Mouse (Mus musculus) MEL (cell line): ENCODE measurements at regions not wholly inside any gene's neighbourhood (a gene's known extent, or its start where the extent isn't known, plus 50 kb on each side); places are given as distances from the start of the nearest gene placed in this dataset.

Experiments
- DNase-seq: peaks from one replicate; pipeline ENCODE4 v3.0.0; 2011; ENCODE audit warnings: low read depth, low spot score
- H3K27ac ChIP-seq: 2 replicates; pipeline ENCODE4 v1.5.1; 2012; ENCODE audit warnings: low read depth, mild to moderate bottlenecking, control low read depth, low read length, moderate library complexity; ENCODE audit not compliant: control insufficient read depth
- H3K27me3 ChIP-seq, 2 experiments: fragments of 150-350 bp in 1 of 2; sonication (generic) in 1 of 2; 2 replicates each; pipeline ENCODE4 v1.6.1; 2012; ENCODE audit warnings: low read length in 2 of 2, mild to moderate bottlenecking in 2 of 2, improper control_type of control experiment in 1 of 2, moderate library complexity in 1 of 2; ENCODE audit not compliant: insufficient read depth in 2 of 2, control insufficient read depth in 1 of 2
- H3K36me3 ChIP-seq, 2 experiments: 2 replicates each; pipeline ENCODE4 v1.6.1; 2012 to 2014; ENCODE audit warnings: low read length in 2 of 2, improper control_type of control experiment in 1 of 2, inconsistent platforms in 1 of 2, mild to moderate bottlenecking in 1 of 2; ENCODE audit not compliant: insufficient read depth in 2 of 2, control insufficient read depth in 1 of 2
- H3K4me1 ChIP-seq, 2 experiments: fragments of 150-350 bp in 1 of 2; sonication (generic) in 1 of 2; 2 replicates each; pipeline ENCODE4 v1.6.1; 2012; ENCODE audit warnings: low read length in 2 of 2, improper control_type of control experiment in 1 of 2, mild to moderate bottlenecking in 1 of 2; ENCODE audit not compliant: insufficient read depth in 2 of 2, control insufficient read depth in 1 of 2
- H3K4me3 ChIP-seq, 2 experiments: fragments of 150-350 bp in 1 of 2; sonication (generic) in 1 of 2; 2 replicates each; pipeline ENCODE4 v1.5.1; 2012; ENCODE audit warnings: low read depth in 2 of 2, low read length in 2 of 2, mild to moderate bottlenecking in 2 of 2, moderate library complexity in 2 of 2, control low read depth in 1 of 2, improper control_type of control experiment in 1 of 2; ENCODE audit not compliant: control insufficient read depth in 1 of 2, insufficient read depth in 1 of 2
- H3K79me2 ChIP-seq: 2 replicates; pipeline ENCODE4 v1.6.1; 2012; ENCODE audit warnings: mild to moderate bottlenecking, low read length, moderate library complexity; ENCODE audit not compliant: control insufficient read depth, poor library complexity, insufficient read depth
- H3K9ac ChIP-seq: 2 replicates; pipeline ENCODE4 v1.6.1; 2012; ENCODE audit warnings: low read depth, mild to moderate bottlenecking, control low read depth, low read length, moderate library complexity; ENCODE audit not compliant: control insufficient read depth, poor library complexity, severe bottlenecking
- H3K9me3 ChIP-seq: fragments of 150-350 bp; sonication (generic); replicated peaks from 2 replicates; pipeline ENCODE4 v1.6.1; 2012; ENCODE audit warnings: mild to moderate bottlenecking, low read length, improper control_type of control experiment, moderate library complexity; ENCODE audit not compliant: insufficient read depth
- BHLHE40 ChIP-seq: IDR thresholded peaks from 2 replicates; pipeline ENCODE4 v1.6.1; 2012; ENCODE audit warnings: low read depth, mild to moderate bottlenecking, inconsistent platforms, low read length, improper control_type of control experiment, borderline replicate concordance
- CTCF ChIP-seq, 3 experiments: IDR thresholded peaks in 2 of 3; conservative IDR thresholded peaks in 1 of 3; 2 replicates each; pipeline ENCODE4 v1.5.1; 2011 to 2012; ENCODE audit warnings: low read length in 3 of 3, low read depth in 2 of 3, mild to moderate bottlenecking in 2 of 3, improper control_type of control experiment in 1 of 3, inconsistent platforms in 1 of 3, mixed read lengths in 1 of 3, moderate library complexity in 1 of 3; ENCODE audit not compliant: control insufficient read depth in 1 of 3, insufficient read depth in 1 of 3, poor library complexity in 1 of 3, severe bottlenecking in 1 of 3
- E2F4 ChIP-seq: IDR thresholded peaks from 2 replicates; pipeline ENCODE4 v1.6.1; 2011; ENCODE audit warnings: low read depth, low read length, improper control_type of control experiment, borderline replicate concordance
- ELF1 ChIP-seq: IDR thresholded peaks from 2 replicates; pipeline ENCODE4 v1.6.1; 2014; ENCODE audit warnings: low read depth, mild to moderate bottlenecking, inconsistent platforms, low read length, improper control_type of control experiment, moderate library complexity
- ETS1 ChIP-seq: IDR thresholded peaks from 2 replicates; pipeline ENCODE4 v1.6.1; 2012; ENCODE audit warnings: low read depth, mild to moderate bottlenecking, inconsistent platforms, low read length, improper control_type of control experiment, moderate library complexity
- GABPA ChIP-seq: IDR thresholded peaks from 2 replicates; pipeline ENCODE4 v1.6.1; 2012; ENCODE audit warnings: low read depth, mild to moderate bottlenecking, inconsistent platforms, low read length, improper control_type of control experiment, moderate library complexity
- HCFC1 ChIP-seq: IDR thresholded peaks from 2 replicates; pipeline ENCODE4 v1.6.1; 2012; ENCODE audit warnings: low read depth, mild to moderate bottlenecking, inconsistent platforms, low read length, improper control_type of control experiment, moderate library complexity
- KAT2A ChIP-seq: conservative IDR thresholded peaks from 2 replicates; pipeline ENCODE4 v1.6.1; 2012; ENCODE audit warnings: low read depth, low read length, improper control_type of control experiment, inconsistent platforms
- MAX ChIP-seq: IDR thresholded peaks from 2 replicates; pipeline ENCODE4 v1.6.1; 2011; ENCODE audit warnings: low read length, improper control_type of control experiment
- MXI1 ChIP-seq: IDR thresholded peaks from 2 replicates; pipeline ENCODE4 v1.6.1; 2011; ENCODE audit warnings: mild to moderate bottlenecking, low read depth, low read length, improper control_type of control experiment
- MYB ChIP-seq: IDR thresholded peaks from 2 replicates; pipeline ENCODE4 v1.6.1; 2011; ENCODE audit warnings: mild to moderate bottlenecking, low read depth, low read length, improper control_type of control experiment
- MYC ChIP-seq: IDR thresholded peaks from 2 replicates; pipeline ENCODE4 v1.6.1; 2011; ENCODE audit warnings: low read depth, mild to moderate bottlenecking, low read length, improper control_type of control experiment, moderate library complexity
- NRF1 ChIP-seq: IDR thresholded peaks from 2 replicates; pipeline ENCODE4 v1.6.1; 2014; ENCODE audit warnings: low read depth, mild to moderate bottlenecking, inconsistent platforms, low read length, improper control_type of control experiment, moderate library complexity; ENCODE audit not compliant: poor library complexity, insufficient read depth, severe bottlenecking
- POLR2A ChIP-seq, 2 experiments: IDR thresholded peaks; 2 replicates each; pipeline ENCODE4 v1.6.1; 2011 to 2012; ENCODE audit warnings: low read length in 2 of 2, mild to moderate bottlenecking in 2 of 2, control low read depth in 1 of 2, improper control_type of control experiment in 1 of 2, low read depth in 1 of 2, moderate library complexity in 1 of 2; ENCODE audit not compliant: control insufficient read depth in 1 of 2, insufficient read depth in 1 of 2, poor library complexity in 1 of 2
- POLR2AphosphoS5 ChIP-seq: IDR thresholded peaks from 2 replicates; pipeline ENCODE4 v1.6.1; 2012; ENCODE audit warnings: low read depth, borderline replicate concordance, mild to moderate bottlenecking, inconsistent platforms, low read length, moderate library complexity, mixed read lengths
- SIN3A ChIP-seq: IDR thresholded peaks from 2 replicates; pipeline ENCODE4 v1.6.1; 2012; ENCODE audit warnings: low read length, improper control_type of control experiment, inconsistent platforms
- TBP ChIP-seq: IDR thresholded peaks from 2 replicates; pipeline ENCODE4 v1.8.0; 2011; ENCODE audit warnings: low read depth, low read length, improper control_type of control experiment
- TCF12 ChIP-seq: IDR thresholded peaks from 2 replicates; pipeline ENCODE4 v1.6.1; 2014; ENCODE audit warnings: low read depth, mild to moderate bottlenecking, inconsistent platforms, low read length, improper control_type of control experiment, moderate library complexity
- USF1 ChIP-seq: IDR thresholded peaks from 2 replicates; pipeline ENCODE4 v1.6.1; 2014; ENCODE audit warnings: low read depth, mild to moderate bottlenecking, inconsistent platforms, low read length, improper control_type of control experiment, moderate library complexity
- ZMIZ1 ChIP-seq: IDR thresholded peaks from 2 replicates; pipeline ENCODE4 v1.6.1; 2012; ENCODE audit warnings: low read depth, mild to moderate bottlenecking, inconsistent platforms, low read length, improper control_type of control experiment, moderate library complexity
- ZNF384 ChIP-seq: IDR thresholded peaks from 2 replicates; pipeline ENCODE4 v1.6.1; 2012; ENCODE audit warnings: low read depth, mild to moderate bottlenecking, inconsistent platforms, low read length, improper control_type of control experiment

DNA sequence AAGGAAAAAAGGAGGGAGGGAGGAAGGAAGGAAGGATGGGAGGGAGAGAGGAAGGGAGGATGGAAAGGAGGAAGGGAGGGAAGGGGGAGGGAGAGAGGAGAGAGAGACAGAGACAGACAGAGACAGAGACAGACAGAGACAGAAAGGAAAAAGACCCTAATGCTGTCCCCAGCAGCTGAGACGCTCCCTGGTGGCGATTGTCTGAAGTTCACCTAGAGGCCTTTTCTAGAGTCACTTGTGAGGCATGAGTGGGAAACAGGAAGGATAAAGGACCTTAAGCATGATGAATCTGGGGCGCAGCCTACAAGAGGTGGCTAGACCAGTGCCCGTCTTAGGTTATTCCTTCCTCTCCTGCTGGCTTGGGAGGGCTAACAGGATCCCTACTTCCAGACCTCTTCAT, 276.7 kb downstream of the Tshz3 start:
- no peak for DNase-seq
- no peak for TF ChIP-seq MYC
- no peak for TF ChIP-seq POLR2AphosphoS5
- TF ChIP-seq MAX, result no peak
- TF ChIP-seq ZNF384, result no peak
- TF ChIP-seq ZMIZ1, result no peak
- TF ChIP-seq, all 39 proteins: peak for 0

GRCm38 (mm10) chr7:36975475-36975874, 277.6 kb downstream of the Tshz3 start:
- no peaks in the 10 kb centered on the region for H3K9me3 ChIP-seq

More for the DNA sequence above, 276.7 kb downstream of the Tshz3 start:
- Histone ChIP-seq H3K27ac (no peak overlapping the region), H3K36me3 (no peaks in the 10 kb centered on the region), H3K27me3 (no peaks in the 10 kb centered on the region), H3K9me3 (no peaks in the 10 kb centered on the region), H3K4me3 (no peak overlapping the region), H3K79me2 (no peaks in the 10 kb centered on the region), H3K9ac (no peak overlapping the region), H3K4me1 (no peaks in the 10 kb centered on the region)

DNA sequence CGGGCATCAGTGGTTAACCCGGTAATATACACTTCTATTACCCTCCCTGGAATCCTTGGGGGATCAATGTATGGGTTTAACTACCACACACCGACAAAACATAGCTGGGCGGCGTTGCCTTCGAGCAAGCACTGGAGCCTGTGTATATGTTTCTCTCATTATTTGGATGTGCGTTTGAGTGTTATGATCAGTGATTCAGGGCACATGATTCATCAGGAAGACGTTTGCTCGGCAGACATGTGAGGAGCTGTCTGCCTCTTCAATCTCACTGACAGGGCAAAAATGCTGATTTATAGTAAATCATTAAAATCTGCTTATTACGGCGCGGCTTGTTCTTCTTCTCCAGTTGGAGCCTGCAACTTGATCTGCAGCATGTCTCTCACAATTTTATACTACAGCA, 279.9 kb downstream of the Tshz3 start:
- Histone ChIP-seq H3K4me1 (no peaks in the 10 kb centered on the region), H3K27me3 (no peaks in the 10 kb centered on the region), H3K79me2 (no peaks in the 10 kb centered on the region), H3K4me3 (no peak overlapping the region), H3K9ac (no peak overlapping the region), H3K36me3 (no peaks in the 10 kb centered on the region), H3K9me3 (no peaks in the 10 kb centered on the region), H3K27ac (no peak overlapping the region)
- DNase-seq, result no peak
- TF ChIP-seq NRF1 (no peak), ELF1 (no peak), BHLHE40 (no peak), GABPA (no peak), POLR2A (IDR thresholded peaks at IDR 0.05; ENCODE audit: control insufficient read depth in 1 of 2, insufficient read depth in 1 of 2, low read depth in 1 of 2, low read length in 2 of 2, poor library complexity in 1 of 2) (no peak), TCF12 (no peak), ZNF384 (no peak), MXI1 (no peak), TBP (no peak), MYC (no peak), USF1 (no peak), KAT2A (no peak), SIN3A (no peak), ETS1 (no peak), E2F4 (no peak), HCFC1 (no peak)

More at GRCm38 (mm10) chr7:36975475-36975874, 277.6 kb downstream of the Tshz3 start:
- no peak for DNase-seq
- Histone ChIP-seq H3K9ac (no peak overlapping the region), H3K4me3 (no peak overlapping the region), H3K36me3 (no peaks in the 10 kb centered on the region), H3K27ac (no peak overlapping the region), H3K27me3 (no peaks in the 10 kb centered on the region), H3K4me1 (no peaks in the 10 kb centered on the region), H3K79me2 (no peaks in the 10 kb centered on the region)
- no peak for TF ChIP-seq MYB
- TF ChIP-seq TCF12, result no peak
- no peak for TF ChIP-seq ZMIZ1
- TF ChIP-seq CTCF (IDR thresholded peaks at IDR 0.05 in 2 of 3, conservative IDR thresholded peaks at IDR 0.05 in 1 of 3; ENCODE audit: control insufficient read depth in 1 of 3, insufficient read depth in 1 of 3, low read depth in 2 of 3, low read length in 3 of 3, poor library complexity in 1 of 3, severe bottlenecking in 1 of 3), result no peak
- TF ChIP-seq NRF1, result no peak
